Mouse (Mus musculus) left cerebral cortex, adult 8-10 months (tissue): ENCODE results near the gene Birc6. TPM values are rescaled to one million over a fixed set of nuclear protein-coding genes. Genes with fewer than 3 reads are reported as not detected.

Source experiments
- DNase-seq, 2 experiments: peaks; one replicate each; pipeline ENCODE4 v3.0.0; 2022; ENCODE audit warnings: low spot score in 2 of 2
- total RNA-seq, 4 experiments: library from RNA; stranded (reverse); gene quantifications; 2 replicates each; pipeline ENCODE4 v1.2.4; 2022

Gene Birc6
- total RNA-seq, 4 experiments from 2014 or later, result 107 to 134 (median 116) TPM

DNA sequence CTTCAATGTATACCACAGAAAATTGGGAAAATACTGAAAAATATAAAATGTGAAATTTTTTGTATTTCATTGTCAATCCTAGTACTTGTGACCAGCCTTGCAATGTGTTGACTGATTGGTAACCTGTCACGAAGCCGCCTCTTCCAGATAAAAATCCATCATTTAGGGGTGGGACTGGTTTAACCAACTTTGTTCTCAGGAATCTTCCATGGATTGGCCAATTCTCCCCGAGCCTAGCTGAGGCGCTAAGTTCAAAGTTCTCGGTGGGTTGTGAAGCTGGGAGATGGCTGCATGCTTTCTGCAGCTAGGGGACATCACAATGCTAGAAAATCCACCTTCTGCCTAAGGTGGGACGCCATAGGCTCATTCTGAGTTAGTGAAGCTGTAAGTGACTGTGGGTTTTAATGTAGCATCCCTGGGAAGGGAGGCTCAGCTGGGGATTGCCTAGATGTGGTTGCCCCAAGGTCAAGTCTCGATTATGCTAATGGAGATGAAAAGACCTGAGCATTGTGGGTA, 179.6 kb downstream of the Birc6 start:
- DNase-seq, result no peak

DNA sequence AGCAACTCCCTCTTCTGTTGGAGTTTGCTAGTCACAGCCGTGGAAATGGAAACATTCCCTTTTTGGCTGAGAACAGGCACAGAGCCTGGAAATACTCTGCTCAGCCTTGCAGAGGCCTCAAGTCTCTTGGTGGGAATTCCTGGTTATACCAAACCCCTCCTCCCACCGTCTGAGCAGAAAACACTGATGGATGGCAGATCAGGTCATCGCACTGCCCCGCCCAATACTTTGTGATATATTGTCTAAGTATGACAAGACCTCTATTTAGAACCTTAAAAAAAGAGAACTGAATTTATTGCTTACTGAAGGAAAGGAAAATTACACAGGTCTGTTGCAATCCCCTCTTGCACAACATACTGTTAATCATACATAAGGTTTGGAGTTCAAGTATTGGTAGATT, 182.6 kb downstream of the Birc6 start:
- no peak for DNase-seq

DNA sequence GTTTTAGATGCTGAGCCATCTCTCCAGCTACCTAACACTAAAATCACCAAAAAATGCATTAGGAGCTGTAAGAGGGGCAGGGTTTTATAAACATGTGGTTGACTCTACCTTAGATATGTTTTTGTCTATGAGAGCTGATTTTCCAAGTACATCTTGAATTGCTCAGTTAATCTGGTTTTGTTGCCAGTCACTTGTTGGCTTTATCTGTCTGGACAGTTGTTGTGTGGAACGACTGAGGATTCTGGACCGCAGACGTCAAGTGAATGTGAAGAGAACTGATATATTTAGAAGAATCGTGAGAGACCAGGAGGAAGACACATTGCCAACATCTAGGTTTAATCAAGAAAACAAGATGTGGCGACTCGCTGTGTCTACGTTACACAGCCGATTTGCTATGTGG, 183.5 kb downstream of the Birc6 start:
- no peak for DNase-seq

DNA sequence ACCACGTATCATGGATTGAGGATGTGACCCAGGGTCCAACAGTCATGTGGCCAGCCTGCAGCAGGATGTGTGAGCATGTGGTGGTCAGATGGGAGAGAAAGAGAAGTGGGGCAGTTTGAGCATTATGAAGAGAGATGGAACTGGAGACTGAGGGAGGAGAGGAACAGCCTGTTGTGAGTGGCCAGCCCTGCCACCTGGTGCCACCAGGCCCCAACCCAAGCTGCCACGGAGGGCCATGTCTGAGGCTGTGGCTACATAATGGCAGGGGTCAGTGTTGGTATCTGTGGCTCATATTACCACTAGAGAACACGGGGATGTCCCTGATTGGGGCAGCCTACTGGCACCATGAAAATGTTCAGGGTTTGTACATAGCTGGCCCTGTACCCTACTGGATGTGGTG, 187.0 kb downstream of the Birc6 start:
- no peak for DNase-seq

DNA sequence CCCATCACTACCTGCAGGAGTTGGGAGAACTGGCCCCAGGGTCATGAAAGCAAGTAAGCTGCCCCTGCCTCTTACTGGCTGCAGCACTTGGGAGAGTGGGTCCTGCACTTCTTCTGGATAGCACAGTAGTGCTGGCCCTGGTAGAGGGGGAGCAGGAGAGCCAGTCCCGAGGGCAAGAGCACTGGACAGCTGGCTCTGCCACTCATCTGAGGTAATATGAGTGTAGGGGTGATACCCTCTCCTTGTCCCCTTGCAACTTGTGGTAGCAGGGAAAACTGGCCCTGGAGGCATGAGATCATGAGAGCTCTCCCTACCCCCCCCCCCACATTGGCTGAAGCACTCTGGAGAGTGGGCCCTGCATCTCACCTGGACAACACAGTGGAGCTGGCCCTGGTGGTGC, 187.6 kb downstream of the Birc6 start:
- no peak for DNase-seq

DNA sequence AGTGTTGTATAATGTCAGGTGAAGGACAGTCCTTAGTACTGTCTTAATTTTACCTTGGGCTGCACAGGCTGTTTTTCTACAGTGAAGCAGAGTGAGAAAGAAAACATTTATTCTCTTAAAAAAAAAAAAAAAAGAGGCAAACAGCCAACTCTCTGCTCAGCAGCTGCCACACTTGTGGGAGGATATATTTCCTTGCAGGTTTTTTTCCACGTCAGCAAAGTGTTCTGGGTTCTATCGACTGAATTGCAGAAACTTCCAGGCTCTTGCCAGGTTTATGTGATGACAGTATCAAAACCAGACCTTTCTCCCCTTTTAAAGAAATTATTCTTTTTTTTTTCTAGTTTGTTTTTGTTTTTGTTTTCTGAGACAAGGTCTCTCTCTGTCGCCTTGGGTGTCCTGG, 188.5 kb downstream of the Birc6 start:
- no peak for DNase-seq

DNA sequence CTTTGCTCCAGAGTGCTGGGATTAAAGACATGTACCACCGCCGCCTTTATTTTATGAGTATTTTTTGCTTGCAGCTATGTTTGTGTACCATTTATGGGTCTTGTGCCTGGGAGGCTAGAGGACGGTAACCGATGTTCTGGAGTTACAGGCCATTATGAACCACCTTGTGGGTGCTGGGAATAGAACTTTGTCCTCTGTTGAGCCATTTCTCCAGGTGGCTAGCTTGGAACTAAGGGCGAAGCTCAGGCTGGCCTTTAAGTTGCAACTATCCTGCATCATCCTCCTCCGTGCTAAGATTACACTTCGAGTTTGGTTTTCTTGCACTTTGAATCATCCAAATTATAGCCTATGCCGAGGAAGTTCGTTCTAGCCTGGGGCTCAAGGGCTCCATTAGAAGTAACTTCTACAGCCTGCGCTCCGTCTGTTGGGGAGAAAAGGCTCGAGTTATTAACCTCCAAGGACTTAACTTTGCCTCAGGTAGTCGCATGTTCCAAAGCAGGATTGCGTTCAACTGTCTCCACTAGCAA, 189.1 kb downstream of the Birc6 start:
- no peak for DNase-seq

DNA sequence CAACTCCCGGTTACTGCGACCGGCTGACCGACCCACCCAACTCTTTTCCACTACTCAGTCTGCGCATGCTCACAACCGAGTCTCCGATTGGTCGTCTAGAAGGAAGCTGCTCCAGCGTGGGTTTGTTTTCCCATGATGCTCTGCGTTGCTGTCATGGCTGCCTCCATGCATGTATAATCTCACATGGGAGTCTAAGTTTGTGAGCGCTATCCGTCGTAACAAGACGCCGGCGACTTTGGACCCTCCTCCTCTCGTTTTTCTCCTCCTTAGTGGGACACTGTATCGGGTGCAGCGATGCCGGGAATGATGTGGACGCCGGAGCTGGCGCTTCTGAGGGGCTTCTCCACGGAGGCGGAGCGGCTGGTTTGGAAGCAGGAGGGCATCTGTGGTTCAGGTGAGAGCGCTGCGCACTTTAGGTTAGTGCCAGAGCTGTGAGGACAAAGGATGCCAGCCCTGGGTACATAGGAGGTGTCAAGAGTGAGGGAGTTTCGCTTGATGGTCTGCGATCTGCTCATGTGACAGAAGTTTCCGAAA, 189.6 kb downstream of the Birc6 start, which contains the start of gene Ttc27:
Gene Ttc27 (plus strand): TSS at position 115 of the 534 bp plus-strand sequence.
- peak; percentile 90 to 92 for DNase-seq

DNA sequence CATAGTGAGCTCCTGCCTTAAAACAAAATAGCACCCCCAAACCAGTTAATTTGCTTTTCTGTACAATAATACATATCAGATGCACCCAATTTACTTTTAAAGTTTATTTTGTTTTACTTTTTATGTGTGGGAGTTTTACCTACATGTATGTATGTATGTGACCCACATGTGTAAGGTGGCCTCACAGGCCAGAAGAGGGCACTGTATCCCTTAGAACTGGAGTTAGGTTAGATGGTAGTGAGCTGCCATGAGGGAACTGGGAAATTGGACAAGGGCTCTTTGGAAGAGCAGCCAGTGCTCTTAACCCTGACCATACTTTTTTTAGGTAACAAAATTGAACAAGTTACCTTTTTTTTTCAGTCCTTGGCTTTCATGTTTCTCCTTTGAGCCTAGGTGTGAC, 204.8 kb downstream of the Birc6 start:
- DNase-seq, result no peak

DNA sequence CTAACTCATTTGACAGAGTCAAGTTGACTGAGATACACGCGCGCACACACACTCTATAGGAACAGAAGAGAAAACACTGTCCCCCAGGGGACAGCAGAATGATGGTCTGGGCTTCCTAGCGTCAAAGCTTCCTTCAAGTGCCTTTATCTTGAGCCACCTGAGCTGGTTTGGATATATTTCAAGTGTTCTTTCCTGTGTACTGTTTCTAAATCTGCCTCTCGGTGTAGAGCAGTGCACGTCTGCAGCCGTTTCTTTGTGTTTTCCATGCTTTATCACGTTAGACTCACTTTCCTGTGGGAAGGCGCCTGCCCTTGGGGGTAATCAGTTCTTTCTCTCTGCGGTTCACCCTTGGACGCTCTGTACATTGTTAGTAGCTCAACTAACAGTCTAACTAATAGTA, 207.3 kb downstream of the Birc6 start:
- no peak for DNase-seq

DNA sequence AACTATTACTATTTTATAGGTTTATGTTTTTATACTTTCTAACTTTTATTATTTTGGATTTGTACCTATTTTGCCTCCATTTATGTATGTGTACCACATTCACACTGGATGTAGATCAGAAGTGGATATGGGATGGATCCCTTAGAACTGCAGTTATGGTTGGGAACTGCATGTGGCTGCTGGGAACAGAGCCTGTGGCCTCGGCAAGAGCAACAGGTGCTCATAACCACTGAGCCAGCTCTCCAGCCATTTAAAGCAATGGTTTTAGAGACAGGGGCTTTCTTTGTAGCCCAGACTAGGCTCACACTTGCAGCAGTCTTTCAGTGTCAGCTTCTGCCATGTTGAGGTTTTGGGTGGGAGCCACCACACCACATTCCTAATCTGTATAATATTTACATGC, 221.6 kb downstream of the Birc6 start:
- no peak for DNase-seq

DNA sequence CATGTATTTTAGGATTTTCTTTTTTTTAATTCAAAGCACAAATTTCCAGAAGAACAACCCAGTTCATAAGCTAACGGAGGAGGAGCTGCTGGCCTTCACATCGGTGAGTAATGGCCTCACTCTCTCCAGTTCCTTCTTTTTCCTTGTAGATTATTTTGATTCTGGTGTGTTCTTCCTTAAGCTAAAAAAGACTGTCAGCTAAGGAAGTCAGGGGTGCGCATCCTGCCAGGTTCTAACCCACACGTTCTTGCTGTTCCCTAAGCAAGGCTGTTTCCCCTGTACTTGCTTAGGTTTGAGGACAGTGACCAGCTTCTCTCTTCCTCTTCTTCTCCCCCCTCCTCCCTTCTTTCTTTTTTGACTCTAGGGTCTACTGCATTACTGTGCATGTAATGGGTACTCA, 222.9 kb downstream of the Birc6 start:
- no peak for DNase-seq

Other genes with a start within 250 kb of the Birc6 start
- 10 to 100 TPM; 36.5 to 43.7 (median 39.9) TPM for gene Memo1, start 232.8 kb upstream of the Birc6 start, total RNA-seq
- 10 to 100 TPM; 46.1 to 50.2 (median 48.4) TPM for gene Dpy30, start 204.4 kb upstream of the Birc6 start, total RNA-seq
- 10 to 100 TPM; 41.9 to 49.5 (median 45.9) TPM for gene Spast, start 189.3 kb upstream of the Birc6 start, total RNA-seq
- gene Slc30a6, start 132.7 kb upstream of the Birc6 start, total RNA-seq, result 10 to 100 TPM; 13.7 to 17.6 (median 15.2) TPM
- gene Nlrc4, start 69.2 kb upstream of the Birc6 start, total RNA-seq, result under 1 TPM; 0.28 to 0.33 (median 0.31) TPM
- gene Yipf4, start 38.8 kb upstream of the Birc6 start, total RNA-seq, result 100 to 1,000 TPM in 1 of 4 experiments, 10 to 100 TPM in 3; 75.8 to 100 (median 84.8) TPM
- 10 to 100 TPM; 23.6 to 38.6 (median 27.3) TPM for gene Ttc27, start 189.4 kb downstream of the Birc6 start, total RNA-seq